Mouse (Mus musculus) liver, embryonic 11.5 days (tissue): Measurements from ENCODE around the gene Clec3b. TPM values are rescaled to one million over a fixed set of nuclear protein-coding genes. Genes with fewer than 3 reads are reported as not detected.

ENCODE experiments used
- ATAC-seq: fragments of 200-750 bp; cut with Nextera tagmentation; replicated peaks from 2 replicates; pipeline ENCODE4 v1.8.0; 2017; ENCODE audit warnings: moderate number of reproducible peaks, mild to moderate bottlenecking, moderate TSS enrichment, moderate library complexity; ENCODE audit not compliant: low FRiP score
- DNase-seq: peaks from one replicate; pipeline ENCODE4 v3.0.0-alpha.2; 2017; ENCODE audit warnings: low spot score
- H3K27ac ChIP-seq: fragments of 300-500 bp; sonication (generic); 2 replicates; pipeline ENCODE4 v1.5.1; 2014; ENCODE audit warnings: mild to moderate bottlenecking, low read depth, low read length, control low read depth
- H3K27me3 ChIP-seq: fragments of 300-500 bp; sonication (generic); replicated peaks from 2 replicates; pipeline ENCODE4 v1.6.1; 2014; ENCODE audit warnings: low read length, mixed read lengths; ENCODE audit not compliant: control insufficient read depth, insufficient read depth
- H3K36me3 ChIP-seq: fragments of 300-500 bp; sonication (generic); 2 replicates; pipeline ENCODE4 v1.6.1; 2014; ENCODE audit warnings: mild to moderate bottlenecking, low read length, moderate library complexity, mixed read lengths; ENCODE audit not compliant: control insufficient read depth, insufficient read depth
- H3K4me1 ChIP-seq: fragments of 300-500 bp; sonication (generic); replicated peaks from 2 replicates; pipeline ENCODE4 v1.6.1; 2014; ENCODE audit warnings: low read length, mixed read lengths; ENCODE audit not compliant: control insufficient read depth, insufficient read depth
- H3K4me2 ChIP-seq: fragments of 300-500 bp; sonication (generic); 2 replicates; pipeline ENCODE4 v1.6.1; 2014; ENCODE audit warnings: mild to moderate bottlenecking, control low read depth, moderate library complexity
- H3K4me3 ChIP-seq: fragments of 300-500 bp; sonication (generic); 2 replicates; pipeline ENCODE4 v1.5.1; 2014; ENCODE audit warnings: low read depth, low read length, control low read depth
- H3K9ac ChIP-seq: fragments of 300-500 bp; sonication (generic); 2 replicates; pipeline ENCODE4 v1.6.1; 2014; ENCODE audit warnings: low read depth, low read length, control low read depth
- H3K9me3 ChIP-seq: fragments of 300-500 bp; sonication (generic); 2 replicates; pipeline ENCODE4 v1.6.1; 2016; ENCODE audit warnings: low read length, inconsistent platforms, mixed read lengths; ENCODE audit not compliant: control insufficient read depth
- WGBS: fragments of 180-500 bp; shearing (Covaris S2); extraction: QIAGEN DNeasy Blood & Tissue Kit; methylation state at CpG from one replicate; pipeline ENCODE4 v1.1.7; 2014; 5-methylcytosine and 5-hydroxymethylcytosine counted together
- polyA plus RNA-seq: library from polyadenylated mRNA; unstranded; fragments of >200 nt; fragmentation: Nextera tagmentation; extraction: Ambion mirVana; gene quantifications from 2 replicates; pipeline ENCODE4 v1.2.1, GENCODE M21; 2014

The Clec3b gene
- polyA plus RNA-seq: not detected in 2 replicates

GRCm38 (mm10) chr9:123150241-123151020, at the start of gene Clec3b:
Clec3b (plus strand) TSS chr9:123150946.
- no peak within 1 kb of the TSS for H3K4me2 ChIP-seq
- ATAC-seq: no peak
- no peak within 1 kb of the TSS for H3K4me3 ChIP-seq
- no peaks in the 10 kb centered on the region; the same call in 1 of the 2 replicates for H3K9me3 ChIP-seq
- H3K36me3 ChIP-seq: no peaks in the 10 kb centered on the region
- no peaks in the 10 kb centered on the region for H3K4me1 ChIP-seq
- H3K9ac ChIP-seq: no peak within 1 kb of the TSS
- H3K27ac ChIP-seq: no peak within 1 kb of the TSS
- DNase-seq: no peak
- WGBS: 79% methylated on average over 5 of the region's 5 CpGs
- no peaks in the 10 kb centered on the region for H3K27me3 ChIP-seq

- Histone ChIP-seq H3K4me2 (no peak overlapping the region), H3K4me1 (no peaks in the 10 kb centered on the region), H3K27ac (no peak overlapping the region), H3K36me3 (peaks cover 11% of the 10 kb centered on the region; the same call in 1 of the 2 replicates), H3K9me3 (no peaks in the 10 kb centered on the region), H3K4me3 (no peak overlapping the region), H3K27me3 (no peaks in the 10 kb centered on the region), H3K9ac (no peak overlapping the region)
- DNase-seq (no peak), ATAC-seq (no peak)
Observed at GRCm38 (mm10) chr9:123103425-123103824, 47.3 kb upstream of the Clec3b start.

GRCm38 (mm10) chr9:123104362-123104761, 46.4 kb upstream of the Clec3b start:
- Histone ChIP-seq H3K4me2 (no peak overlapping the region), H3K27ac (no peak overlapping the region), H3K4me1 (no peaks in the 10 kb centered on the region), H3K9me3 (no peaks in the 10 kb centered on the region), H3K4me3 (no peak overlapping the region), H3K9ac (no peak overlapping the region), H3K36me3 (peaks cover 11% of the 10 kb centered on the region; the same call in 1 of the 2 replicates), H3K27me3 (no peaks in the 10 kb centered on the region)
- no peak for ATAC-seq
- no peak for DNase-seq

- Histone ChIP-seq H3K36me3 (no peaks in the 10 kb centered on the region), H3K9me3 (no peaks in the 10 kb centered on the region), H3K4me1 (peaks cover 11% of the 10 kb centered on the region), H3K9ac (no peak overlapping the region), H3K4me2 (no peak overlapping the region), H3K4me3 (no peak overlapping the region), H3K27ac (no peak overlapping the region), H3K27me3 (no peaks in the 10 kb centered on the region)
- ATAC-seq (peak; percentile 62; the same call in 1 of the 2 replicates), DNase-seq (no peak)
- 92% methylated on average over 4 of the region's 4 CpGs for WGBS
Observed at GRCm38 (mm10) chr9:123107186-123107585, 43.6 kb upstream of the Clec3b start.

GRCm38 (mm10) chr9:123109188-123109587, 41.6 kb upstream of the Clec3b start:
- no peaks in the 10 kb centered on the region for H3K27me3 ChIP-seq
- no peak overlapping the region for H3K27ac ChIP-seq
- H3K36me3 ChIP-seq: no peaks in the 10 kb centered on the region
- ATAC-seq: no peak
- H3K4me2 ChIP-seq: no peak overlapping the region
- H3K9me3 ChIP-seq: no peaks in the 10 kb centered on the region
- peaks cover 15% of the 10 kb centered on the region for H3K4me1 ChIP-seq
- DNase-seq: no peak
- 89% methylated on average over 7 of the region's 7 CpGs for WGBS
- no peak overlapping the region for H3K4me3 ChIP-seq
- H3K9ac ChIP-seq: no peak overlapping the region

- WGBS: 44% methylated on average over 8 of the region's 8 CpGs
- H3K4me2 ChIP-seq: peak overlapping the region; percentile 89
- no peaks in the 10 kb centered on the region for H3K27me3 ChIP-seq
- peaks cover 15% of the 10 kb centered on the region for H3K4me1 ChIP-seq
- peaks cover 7% of the 10 kb centered on the region for H3K36me3 ChIP-seq
- no peak for ATAC-seq
- peak overlapping the region; percentile 72 for H3K9ac ChIP-seq
- peak overlapping the region; percentile 78 for H3K4me3 ChIP-seq
- DNase-seq: no peak
- H3K9me3 ChIP-seq: no peaks in the 10 kb centered on the region
- H3K27ac ChIP-seq: no peak overlapping the region
Observed at GRCm38 (mm10) chr9:123111751-123112221, 39.0 kb upstream of the Clec3b start.

- Histone ChIP-seq H3K27me3 (no peaks in the 10 kb centered on the region), H3K9ac (peak within 1 kb of the TSS; percentile 72), H3K27ac (peak within 1 kb of the TSS; percentile 69), H3K4me2 (peak within 1 kb of the TSS; percentile 89), H3K4me3 (peak within 1 kb of the TSS; percentile 78), H3K4me1 (peaks cover 15% of the 10 kb centered on the region), H3K9me3 (no peaks in the 10 kb centered on the region), H3K36me3 (peaks cover 8% of the 10 kb centered on the region)
- WGBS: under 1% methylated on average over 79 of the region's 79 CpGs
- DNase-seq (peak; percentile 91), ATAC-seq (peak; percentile 91)
Observed at GRCm38 (mm10) chr9:123112805-123113521, 37.8 kb upstream of the Clec3b start, which contains the start of the genes Zdhhc3 and Exosc7. Zdhhc3 (minus strand) TSS chr9:123113205. Exosc7 (plus strand) TSS chr9:123113215.

GRCm38 (mm10) chr9:123113931-123114330, 36.8 kb upstream of the Clec3b start:
- H3K9ac ChIP-seq: peak overlapping the region; percentile 72
- ATAC-seq (no peak), DNase-seq (no peak)
- H3K36me3 ChIP-seq: peaks cover 11% of the 10 kb centered on the region
- H3K4me3 ChIP-seq: peak overlapping the region; percentile 78
- peaks cover 15% of the 10 kb centered on the region for H3K4me1 ChIP-seq
- H3K27ac ChIP-seq: no peak overlapping the region
- no peaks in the 10 kb centered on the region for H3K9me3 ChIP-seq
- peak overlapping the region; percentile 89 for H3K4me2 ChIP-seq
- H3K27me3 ChIP-seq: no peaks in the 10 kb centered on the region
- WGBS: 60% methylated on average over 6 of the region's 6 CpGs
